Comparison of ENCODE assay signal across 9 mouse cellular contexts in genomic region chr13:29823906-29824305, GRCm38 (mm10). TPM values are rescaled to one million over a fixed set of nuclear protein-coding genes. Genes with fewer than 3 reads are reported as not detected.
DNase-seq lines count a peak whose midpoint lies in the region; ATAC-seq and TF ChIP-seq lines count a peak whose summit lies in the region.
"Had no signal": no experiment of that assay in that cellular context is flagged by ENCODE, and none has a peak within 500 bp of the region (broad histone marks: within the 10 kb centered on the region; RNA-seq: fewer than 3 reads in every experiment).

No protein-coding gene starts in this region.

- H3K27ac ChIP-seq in kidney, postnatal 0 days: no peak overlapping the region
- H3K27ac ChIP-seq in embryonic facial prominence, embryonic 11.5 days (replicated peaks; ENCODE audit: low read depth, low read length): no peak overlapping the region
- no peak overlapping the region for H3K27ac ChIP-seq in intestine, postnatal 0 days (ENCODE audit: low read depth, low read length)
- no peak overlapping the region for H3K27ac ChIP-seq in neural tube, embryonic 12.5 days
- no peak overlapping the region for H3K27ac ChIP-seq in kidney, embryonic 16.5 days (ENCODE audit: low read length)
- H3K27ac ChIP-seq: liver, embryonic 15.5 days had no signal

- peak; percentile 30; the same call in 1 of the 2 replicates for TF ChIP-seq CTCF in kidney, postnatal 0 days (IDR thresholded peaks at IDR 0.05; ENCODE audit: low read depth)
- peak; percentile 29; the same call in 1 of the 2 replicates for TF ChIP-seq CTCF in intestine, postnatal 0 days (IDR thresholded peaks at IDR 0.05; ENCODE audit: low read depth)

- WGBS in kidney, postnatal 0 days: 59% methylated on average over 9 of the region's 9 CpGs
- 80% methylated on average over 9 of the region's 9 CpGs for WGBS in embryonic facial prominence, embryonic 11.5 days
- WGBS in intestine, postnatal 0 days: 77% methylated on average over 9 of the region's 9 CpGs
- WGBS in neural tube, embryonic 12.5 days: 45% methylated on average over 9 of the region's 9 CpGs
- WGBS in kidney, embryonic 16.5 days: 59% methylated on average over 9 of the region's 9 CpGs

- H3K36me3 ChIP-seq in kidney, postnatal 0 days (ENCODE audit: insufficient read depth, low read length): no peaks in the 10 kb centered on the region
- H3K36me3 ChIP-seq in embryonic facial prominence, embryonic 11.5 days (replicated peaks; ENCODE audit: control insufficient read depth, insufficient read depth, low read depth, low read length): no peaks in the 10 kb centered on the region
- no peaks in the 10 kb centered on the region for H3K36me3 ChIP-seq in intestine, postnatal 0 days (ENCODE audit: control insufficient read depth, insufficient read depth)
- H3K36me3 ChIP-seq in neural tube, embryonic 12.5 days: no peaks in the 10 kb centered on the region
- no peaks in the 10 kb centered on the region for H3K36me3 ChIP-seq in kidney, embryonic 16.5 days (ENCODE audit: insufficient read depth, low read length)
- H3K36me3 ChIP-seq: liver, embryonic 15.5 days had no signal

- H3K27me3 ChIP-seq in kidney, postnatal 0 days (ENCODE audit: insufficient read depth, low read length): no peaks in the 10 kb centered on the region
- no peaks in the 10 kb centered on the region for H3K27me3 ChIP-seq in embryonic facial prominence, embryonic 11.5 days (ENCODE audit: control insufficient read depth, insufficient read depth, low read length)
- H3K27me3 ChIP-seq in intestine, postnatal 0 days (replicated peaks; ENCODE audit: control insufficient read depth, insufficient read depth, low read length): no peaks in the 10 kb centered on the region
- H3K27me3 ChIP-seq in neural tube, embryonic 12.5 days (replicated peaks): no peaks in the 10 kb centered on the region
- H3K27me3 ChIP-seq in kidney, embryonic 16.5 days (ENCODE audit: insufficient read depth, low read length): no peaks in the 10 kb centered on the region
- H3K27me3 ChIP-seq: liver, embryonic 15.5 days had no signal

- H3K9me3 ChIP-seq in kidney, postnatal 0 days (replicated peaks; ENCODE audit: low read length): no peaks in the 10 kb centered on the region
- no peaks in the 10 kb centered on the region for H3K9me3 ChIP-seq in embryonic facial prominence, embryonic 11.5 days (replicated peaks; ENCODE audit: control insufficient read depth, low read length)
- H3K9me3 ChIP-seq in intestine, postnatal 0 days (ENCODE audit: control insufficient read depth): no peaks in the 10 kb centered on the region
- H3K9me3 ChIP-seq in neural tube, embryonic 12.5 days: no peaks in the 10 kb centered on the region
- no peaks in the 10 kb centered on the region for H3K9me3 ChIP-seq in kidney, embryonic 16.5 days (ENCODE audit: low read length)
- H3K9me3 ChIP-seq: liver, embryonic 15.5 days had no signal

- H3K4me3 ChIP-seq in kidney, postnatal 0 days (replicated peaks; ENCODE audit: low read depth, low read length): no peak overlapping the region
- H3K4me3 ChIP-seq in embryonic facial prominence, embryonic 11.5 days (ENCODE audit: low read depth, low read length): no peak overlapping the region
- H3K4me3 ChIP-seq in intestine, postnatal 0 days (ENCODE audit: low read depth, low read length): no peak overlapping the region
- H3K4me3 ChIP-seq in neural tube, embryonic 12.5 days: no peak overlapping the region
- H3K4me3 ChIP-seq in kidney, embryonic 16.5 days (ENCODE audit: low read length): no peak overlapping the region
- H3K4me3 ChIP-seq: liver, embryonic 15.5 days had no signal

- H3K4me2 ChIP-seq in kidney, postnatal 0 days (ENCODE audit: low read length): no peak overlapping the region
- no peak overlapping the region for H3K4me2 ChIP-seq in embryonic facial prominence, embryonic 11.5 days (ENCODE audit: low read depth, low read length)
- H3K4me2 ChIP-seq in intestine, postnatal 0 days (replicated peaks; ENCODE audit: low read depth): no peak overlapping the region
- H3K4me2 ChIP-seq in neural tube, embryonic 12.5 days (replicated peaks): no peak overlapping the region
- H3K4me2 ChIP-seq in kidney, embryonic 16.5 days (replicated peaks; ENCODE audit: low read depth, low read length): no peak overlapping the region
- H3K4me2 ChIP-seq: liver, embryonic 15.5 days had no signal

- ATAC-seq in kidney, postnatal 0 days (replicated peaks; ENCODE audit: low FRiP score, low read depth): no peak
- peak; percentile 58; the same call in 1 of the 2 replicates for ATAC-seq in embryonic facial prominence, embryonic 11.5 days (replicated peaks; ENCODE audit: insufficient number of reproducible peaks, low FRiP score, low TSS enrichment, low read depth)
- no peak for ATAC-seq in intestine, postnatal 0 days
- peak; percentile 77; the same call in 1 of the 2 replicates for ATAC-seq in neural tube, embryonic 12.5 days (ENCODE audit: low FRiP score, low read depth)
- no peak for ATAC-seq in kidney, embryonic 16.5 days (ENCODE audit: low FRiP score, low TSS enrichment)

- no peaks in the 10 kb centered on the region for H3K4me1 ChIP-seq in kidney, postnatal 0 days (replicated peaks; ENCODE audit: insufficient read depth, low read length)
- no peaks in the 10 kb centered on the region for H3K4me1 ChIP-seq in embryonic facial prominence, embryonic 11.5 days (ENCODE audit: control insufficient read depth, insufficient read depth, low read length)
- H3K4me1 ChIP-seq in intestine, postnatal 0 days (replicated peaks; ENCODE audit: control insufficient read depth, insufficient read depth, low read length): no peaks in the 10 kb centered on the region
- H3K4me1 ChIP-seq in neural tube, embryonic 12.5 days: peaks cover 17% of the 10 kb centered on the region
- no peaks in the 10 kb centered on the region for H3K4me1 ChIP-seq in kidney, embryonic 16.5 days (ENCODE audit: insufficient read depth, low read length)

- no peak for DNase-seq in kidney, postnatal 0 days (ENCODE audit: low spot score)
- DNase-seq in kidney, adult 11 months: no peak
- no peak for DNase-seq in embryonic facial prominence, embryonic 11.5 days (ENCODE audit: low spot score)
- DNase-seq in ovary, postnatal 14 days (ENCODE audit: low spot score): no peak
- DNase-seq in testis, postnatal 10 days (ENCODE audit: low spot score): no peak

- H3K9ac ChIP-seq in kidney, postnatal 0 days (ENCODE audit: low read depth, low read length): no peak overlapping the region
- H3K9ac ChIP-seq in embryonic facial prominence, embryonic 11.5 days (replicated peaks; ENCODE audit: low read length): no peak overlapping the region
- H3K9ac ChIP-seq in intestine, postnatal 0 days (ENCODE audit: low read depth, low read length): no peak overlapping the region
- H3K9ac ChIP-seq in neural tube, embryonic 12.5 days: no peak overlapping the region
- H3K9ac ChIP-seq in kidney, embryonic 16.5 days (replicated peaks; ENCODE audit: low read length): no peak overlapping the region
- H3K9ac ChIP-seq: liver, embryonic 15.5 days had no signal

RNA-seq across cellular contexts. Expression of gene Cdkal1, which starts 31.6 kb away (rescaled TPM):
- 30.1 and 33.5 TPM in 2 replicates for polyA plus RNA-seq in kidney, postnatal 0 days (2015; fragmentation: Nextera tagmentation; extraction: Ambion mirVana)
- polyA plus RNA-seq in embryonic facial prominence, embryonic 11.5 days (2014; fragmentation: Nextera tagmentation; extraction: Ambion mirVana): 34.7 and 39.6 TPM in 2 replicates
- polyA plus RNA-seq in intestine, postnatal 0 days (2015; fragmentation: Nextera tagmentation; extraction: Ambion mirVana): 13.1 and 13.5 TPM in 2 replicates
- 28.2 and 32.8 TPM in 2 replicates for polyA plus RNA-seq in neural tube, embryonic 12.5 days (2016; fragmentation: Nextera tagmentation; extraction: Ambion mirVana)
- 31.3 and 35.1 TPM in 2 replicates for polyA plus RNA-seq in kidney, embryonic 16.5 days (2015; fragmentation: Nextera tagmentation; extraction: Ambion mirVana)

Comparison
In these comparisons a context has a peak if more than half of its experiments do, and no peak if none do; other contexts are left out.
1. ATAC-seq: peak in embryonic facial prominence, embryonic 11.5 days (single experiment) and neural tube, embryonic 12.5 days (single experiment); none in kidney, postnatal 0 days (single experiment), intestine, postnatal 0 days (single experiment) and kidney, embryonic 16.5 days (single experiment).